Mouse (Mus musculus): ENCODE data around the gene Rps27a. TPM values are rescaled to one million over a fixed set of nuclear protein-coding genes. Genes with fewer than 3 reads are reported as not detected.
A peak's percentile ranks its signal among the peaks of the same experiment; 100 is the strongest.
"Not testable (repeated sequence)": the region's sequence is repeated elsewhere in the genome, so short reads cannot be mapped to it uniquely, and the experiment has no call there.

Gene Rps27a
- polyA plus RNA-seq, 1 experiment from 2014 or later = 1,132 TPM

DNA sequence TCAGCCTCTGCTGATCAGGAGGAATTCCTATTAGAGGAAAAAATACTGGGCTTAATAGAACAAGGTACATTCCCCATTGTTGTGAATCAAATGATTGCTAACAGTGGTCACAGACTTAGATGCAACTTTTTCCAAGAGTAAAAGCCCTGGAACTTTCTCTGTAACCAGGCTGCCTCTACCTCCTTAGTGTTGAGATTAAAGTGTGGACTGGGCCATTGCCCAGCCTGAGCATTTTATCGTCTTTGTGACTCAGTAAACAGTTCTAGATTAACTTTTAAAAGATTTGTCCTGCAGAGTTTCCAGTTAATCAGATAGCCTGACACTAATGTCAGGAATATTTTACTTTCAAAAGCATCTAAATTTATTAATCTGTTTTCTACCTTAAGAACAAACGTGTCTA is 1.1 kb downstream of the Rps27a start:
- no peak for ATAC-seq
- peak overlapping the region; percentile 78 for H3K9ac ChIP-seq
- peak overlapping the region; percentile 69 for H3K4me3 ChIP-seq (replicated peaks)
- H3K36me3 ChIP-seq = peaks cover 10% of the 10 kb centered on the region
- H3K27me3 ChIP-seq (replicated peaks) = no peaks in the 10 kb centered on the region
- peak overlapping the region; percentile 50 for H3K4me2 ChIP-seq (replicated peaks)
- 12% methylated on average over 2 of the region's 2 CpGs for WGBS
- no peaks in the 10 kb centered on the region for H3K9me3 ChIP-seq
- no peak overlapping the region for H3K27ac ChIP-seq
- 0 out of 2 replicates have a peak, but pooled peaks cover 4% of the 10 kb centered on the region for H3K4me1 ChIP-seq (replicated peaks)

GRCm38 (mm10) chr11:29546297-29546696 is 1.6 kb downstream of the Rps27a start:
- Histone ChIP-seq H3K4me3 (replicated peaks) (peak overlapping the region; percentile 69; the same call in 1 of the 2 replicates), H3K4me2 (replicated peaks) (peak overlapping the region; percentile 50), H3K9ac (0 out of 2 replicates have a peak overlapping the region, but pooled peaks have one; percentile 78), H3K36me3 (peaks cover 10% of the 10 kb centered on the region)
- H3K27ac ChIP-seq; H3K27me3 ChIP-seq (replicated peaks); ATAC-seq; H3K4me1 ChIP-seq (replicated peaks); H3K9me3 ChIP-seq: not testable (repeated sequence)
- WGBS = 94% methylated on average over 2 of the region's 2 CpGs

GRCm38 (mm10) chr11:29545150-29545752 is 2.7 kb downstream of the Rps27a start:
- WGBS = 88% methylated on average over 4 of the region's 4 CpGs
- H3K27ac ChIP-seq; H3K9ac ChIP-seq; H3K4me1 ChIP-seq (replicated peaks); H3K9me3 ChIP-seq; H3K27me3 ChIP-seq (replicated peaks); ATAC-seq; H3K4me2 ChIP-seq (replicated peaks); H3K4me3 ChIP-seq (replicated peaks): not testable (repeated sequence)
- peaks cover 10% of the 10 kb centered on the region for H3K36me3 ChIP-seq

DNA sequence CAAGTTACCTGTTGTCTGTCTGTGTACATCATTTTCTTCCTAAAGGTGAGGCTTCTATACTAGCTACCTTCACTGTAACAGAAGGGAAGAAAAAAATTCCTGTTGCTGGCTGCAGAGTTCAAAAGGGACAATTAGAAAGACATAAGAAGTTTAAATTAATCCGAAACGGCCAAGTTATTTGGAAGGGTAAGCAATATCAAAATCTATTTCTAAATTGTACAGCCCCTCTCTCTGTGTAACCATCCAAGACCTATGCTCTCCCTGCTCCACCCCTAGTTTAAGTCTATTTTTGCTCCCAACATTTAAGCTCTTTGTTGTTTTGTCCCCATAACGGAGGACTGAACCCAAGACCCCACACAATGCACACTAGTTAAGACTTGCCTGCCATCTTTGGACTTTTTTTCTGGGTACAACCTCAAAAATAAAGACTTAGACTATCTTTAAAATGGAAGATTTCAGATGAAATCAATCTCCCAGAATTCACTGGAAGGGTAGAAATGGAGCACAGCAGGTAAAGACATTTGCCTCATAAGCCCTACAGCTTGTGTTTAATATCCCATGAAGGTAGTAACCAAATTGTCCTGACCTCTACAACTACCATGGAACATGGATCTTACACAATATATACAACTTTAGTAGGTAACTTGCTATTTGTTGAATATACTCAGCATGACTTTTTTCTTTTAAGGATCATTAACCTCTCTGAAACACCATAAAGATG is 3.5 kb downstream of the Rps27a start:
- H3K9ac ChIP-seq = no peak overlapping the region
- no peaks in the 10 kb centered on the region for H3K9me3 ChIP-seq
- no peak for ATAC-seq
- 0 out of 2 replicates have a peak, but pooled peaks cover 4% of the 10 kb centered on the region for H3K4me1 ChIP-seq (replicated peaks)
- H3K36me3 ChIP-seq = peaks cover 12% of the 10 kb centered on the region
- no peaks in the 10 kb centered on the region for H3K27me3 ChIP-seq (replicated peaks)
- no peak overlapping the region for H3K27ac ChIP-seq
- H3K4me3 ChIP-seq (replicated peaks) = no peak overlapping the region
- WGBS = 85% methylated on average over 3 of the region's 3 CpGs
- no peak overlapping the region for H3K4me2 ChIP-seq (replicated peaks)

DNA sequence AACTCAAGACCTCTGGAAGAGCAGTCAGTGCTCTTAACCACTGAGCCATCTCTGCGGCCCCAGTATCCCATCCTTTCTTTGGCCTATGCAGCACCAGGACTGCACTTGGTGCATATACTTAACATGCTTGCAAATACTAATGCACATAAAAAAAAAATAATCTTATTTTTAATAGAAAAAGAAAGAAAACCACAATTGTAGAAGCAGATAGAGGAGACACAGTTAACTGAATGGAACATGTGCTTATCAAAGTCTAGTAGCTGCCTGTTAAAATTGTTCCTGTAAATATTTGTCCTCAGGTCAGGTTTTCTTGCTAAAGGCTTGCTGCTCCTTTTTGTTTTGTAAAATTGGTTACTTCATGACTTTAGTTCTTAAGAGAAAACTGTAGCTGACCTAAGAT is 9.7 kb downstream of the Rps27a start:
- H3K4me1 ChIP-seq (replicated peaks) = no peaks in the 10 kb centered on the region
- H3K9me3 ChIP-seq = no peaks in the 10 kb centered on the region
- WGBS = 92% methylated on average over 1 of the region's 1 CpGs
- peaks cover 20% of the 10 kb centered on the region; the same call in 1 of the 2 replicates for H3K36me3 ChIP-seq
- no peak overlapping the region for H3K4me3 ChIP-seq (replicated peaks)
- H3K27ac ChIP-seq = no peak overlapping the region
- no peaks in the 10 kb centered on the region for H3K27me3 ChIP-seq (replicated peaks)
- no peak for ATAC-seq
- no peak overlapping the region for H3K4me2 ChIP-seq (replicated peaks)
- no peak overlapping the region for H3K9ac ChIP-seq

DNA sequence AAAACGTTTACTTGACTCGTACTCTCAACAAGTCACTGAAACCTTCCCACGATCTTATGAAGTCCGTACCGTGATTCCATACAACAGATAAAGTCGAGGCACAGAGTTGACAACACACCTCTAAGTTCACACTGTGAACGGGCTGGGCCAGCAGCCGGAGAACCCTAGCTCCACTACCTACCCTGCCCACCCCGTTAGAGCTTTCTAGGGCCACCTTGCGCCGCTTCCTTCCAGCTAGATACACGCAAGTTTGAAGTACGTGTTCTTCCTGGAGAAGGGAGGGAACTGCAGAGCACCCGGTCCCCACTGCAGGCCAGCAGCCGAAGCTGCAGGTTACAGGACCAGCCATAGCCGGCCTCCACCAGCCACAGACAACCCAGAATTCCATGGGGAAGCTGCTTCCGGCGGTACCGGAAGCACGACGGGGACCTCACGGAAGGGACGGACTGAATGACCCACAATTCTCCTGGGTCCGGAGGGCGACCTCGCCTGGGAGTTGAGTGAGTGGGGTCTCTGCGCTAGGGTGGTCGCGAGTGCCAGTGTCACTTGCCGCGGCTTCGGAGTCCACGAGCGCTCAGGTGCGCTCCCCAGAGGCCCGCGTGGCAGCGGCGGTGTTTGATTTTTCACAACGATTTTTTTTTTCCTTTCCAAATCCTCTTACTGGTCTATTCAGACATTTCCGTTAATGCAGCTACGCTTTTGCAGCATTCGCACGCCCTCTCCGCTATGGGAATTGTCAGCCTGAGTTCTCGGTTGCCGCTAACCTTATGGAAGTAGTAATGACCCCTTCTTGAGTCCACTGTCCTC is 21.7 kb downstream of the Rps27a start, which contains the start of gene Mtif2:
TSS of gene Mtif2 (plus strand) at position 421 of the 807 bp plus-strand sequence.
- no peaks in the 10 kb centered on the region for H3K36me3 ChIP-seq
- H3K4me3 ChIP-seq (replicated peaks) = peak within 1 kb of the TSS; percentile 65
- no peaks in the 10 kb centered on the region for H3K9me3 ChIP-seq
- peak within 1 kb of the TSS; percentile 84 for H3K27ac ChIP-seq
- H3K27me3 ChIP-seq (replicated peaks) = no peaks in the 10 kb centered on the region
- peak within 1 kb of the TSS; percentile 79 for H3K9ac ChIP-seq
- peaks cover 3% of the 10 kb centered on the region; the same call in 1 of the 2 replicates for H3K4me1 ChIP-seq (replicated peaks)
- WGBS = 2% methylated on average over 47 of the region's 47 CpGs
- H3K4me2 ChIP-seq (replicated peaks) = peak within 1 kb of the TSS; percentile 74
- ATAC-seq = peak; percentile 99

DNA sequence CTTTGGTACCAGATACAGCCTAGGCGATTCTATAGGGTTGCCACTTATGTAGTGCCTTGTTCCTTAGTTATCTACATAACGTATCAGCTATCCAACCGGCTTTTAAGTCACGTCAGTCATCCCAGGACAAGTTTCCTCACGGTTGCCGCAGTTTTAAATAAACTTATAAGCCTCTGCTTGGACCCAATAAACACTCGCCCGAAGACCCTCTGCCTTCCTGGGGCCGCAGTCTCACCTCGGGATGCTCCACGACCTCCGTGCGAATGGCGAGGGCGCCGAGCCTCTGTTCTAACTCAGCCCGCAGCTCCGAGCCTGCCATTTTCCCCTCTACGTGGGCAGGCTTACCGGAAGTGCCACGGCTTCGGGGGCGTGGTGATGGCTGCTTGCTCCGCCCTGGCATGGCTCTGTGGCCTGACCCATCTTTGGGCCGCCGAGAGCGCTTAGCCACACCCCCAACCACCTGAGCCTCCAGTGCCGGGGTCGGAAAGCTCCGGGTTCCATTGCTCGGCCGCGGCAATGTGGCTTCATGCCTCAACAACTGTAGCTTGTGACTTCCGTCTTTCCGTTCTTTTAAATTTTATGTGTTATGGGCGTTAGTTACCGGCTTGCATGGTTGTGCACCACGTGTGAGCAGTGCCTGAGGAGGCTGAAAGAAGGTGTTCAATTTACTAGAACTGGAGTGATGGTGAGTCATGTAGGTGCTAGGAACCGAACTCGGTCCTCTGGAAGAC is 33.1 kb downstream of the Rps27a start, which contains the start of gene Prorsd1:
TSS of gene Prorsd1 (minus strand) at position 352 of the 731 bp plus-strand sequence.
- H3K27me3 ChIP-seq (replicated peaks) = no peaks in the 10 kb centered on the region
- 2% methylated on average over 40 of the region's 40 CpGs for WGBS
- no peaks in the 10 kb centered on the region for H3K36me3 ChIP-seq
- peaks cover 8% of the 10 kb centered on the region; the same call in 1 of the 2 replicates for H3K4me1 ChIP-seq (replicated peaks)
- peak within 1 kb of the TSS; percentile 74 for H3K4me2 ChIP-seq (replicated peaks)
- ATAC-seq = peak; percentile 100
- H3K4me3 ChIP-seq (replicated peaks) = peak within 1 kb of the TSS; percentile 56
- peak within 1 kb of the TSS; percentile 56 for H3K9ac ChIP-seq
- H3K9me3 ChIP-seq = no peaks in the 10 kb centered on the region
- H3K27ac ChIP-seq = peak within 1 kb of the TSS; percentile 75

GRCm38 (mm10) chr11:29514325-29514681 is 33.6 kb downstream of the Rps27a start:
- Histone ChIP-seq H3K9ac (peak overlapping the region; percentile 56), H3K9me3 (no peaks in the 10 kb centered on the region), H3K4me1 (replicated peaks) (peaks cover 8% of the 10 kb centered on the region; the same call in 1 of the 2 replicates), H3K4me3 (replicated peaks) (peak overlapping the region; percentile 56), H3K27ac (peak overlapping the region; percentile 75), H3K36me3 (no peaks in the 10 kb centered on the region), H3K4me2 (replicated peaks) (peak overlapping the region; percentile 74), H3K27me3 (replicated peaks) (no peaks in the 10 kb centered on the region)
- WGBS = 15% methylated on average over 10 of the region's 10 CpGs
- 0 out of 2 replicates have a peak, but pooled peaks have one; percentile 1 for ATAC-seq

GRCm38 (mm10) chr11:29512818-29513535 is 34.9 kb downstream of the Rps27a start:
- H3K4me3 ChIP-seq (replicated peaks) = no peak overlapping the region
- no peaks in the 10 kb centered on the region for H3K36me3 ChIP-seq
- H3K4me2 ChIP-seq (replicated peaks) = no peak overlapping the region
- 90% methylated on average over 4 of the region's 4 CpGs for WGBS
- no peak overlapping the region for H3K9ac ChIP-seq
- H3K27me3 ChIP-seq (replicated peaks) = no peaks in the 10 kb centered on the region
- H3K9me3 ChIP-seq = no peaks in the 10 kb centered on the region
- H3K27ac ChIP-seq = no peak overlapping the region
- peaks cover 8% of the 10 kb centered on the region; the same call in 1 of the 2 replicates for H3K4me1 ChIP-seq (replicated peaks)
- ATAC-seq = no peak

GRCm38 (mm10) chr11:29509421-29509820 is 38.5 kb downstream of the Rps27a start:
- H3K4me3 ChIP-seq (replicated peaks) = no peak overlapping the region
- no peaks in the 10 kb centered on the region for H3K9me3 ChIP-seq
- 98% methylated on average over 1 of the region's 1 CpGs for WGBS
- ATAC-seq = no peak
- H3K27me3 ChIP-seq (replicated peaks) = no peaks in the 10 kb centered on the region
- H3K9ac ChIP-seq = no peak overlapping the region
- H3K36me3 ChIP-seq = no peaks in the 10 kb centered on the region
- H3K4me2 ChIP-seq (replicated peaks) = no peak overlapping the region
- no peak overlapping the region for H3K27ac ChIP-seq
- H3K4me1 ChIP-seq (replicated peaks) = peaks cover 4% of the 10 kb centered on the region; the same call in 1 of the 2 replicates

All from intestine, embryonic 15.5 days (tissue).